Mouse (Mus musculus) cortical plate, adult 2 months (tissue): ENCODE results near the gene Zfp446.

Source experiments
- CTCF ChIP-seq: fragments of 200-500 bp; IDR thresholded peaks from 2 replicates; pipeline ENCODE4 v1.5.1; 2011; ENCODE audit warnings: mild to moderate bottlenecking, control low read depth, low read length; ENCODE audit not compliant: insufficient read depth; ENCODE audit errors: extremely low read depth
- POLR2A ChIP-seq: fragments of 200-500 bp; IDR thresholded peaks from 2 replicates; pipeline ENCODE4 v1.6.1; 2011; ENCODE audit warnings: mild to moderate bottlenecking, low read length, control low read depth; ENCODE audit not compliant: insufficient read depth; ENCODE audit errors: extremely low read depth

DNA sequence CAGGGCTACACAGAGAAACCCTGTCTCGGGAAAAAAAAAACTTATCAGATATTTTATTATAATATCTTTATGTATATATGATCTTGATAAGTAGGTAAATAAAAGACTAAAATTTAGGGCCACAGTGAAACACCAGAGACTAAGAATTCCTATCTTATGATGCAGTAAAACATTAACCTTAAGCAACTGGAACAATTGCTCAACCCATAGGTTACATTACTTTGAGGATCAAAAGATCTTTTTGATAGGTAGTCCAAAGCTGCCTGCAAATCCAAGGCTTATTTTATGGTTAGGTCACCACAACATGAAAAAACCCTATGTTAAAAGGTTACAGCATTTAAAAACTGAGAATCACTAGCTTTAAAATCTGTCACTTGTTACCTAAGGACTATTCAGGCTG, 23.9 kb downstream of the Zfp446 start:
- TF ChIP-seq CTCF (no peak), POLR2A (no peak)
